Mouse (Mus musculus): ENCODE data around the gene N4bp2l2.

N4bp2l2 gene

DNA sequence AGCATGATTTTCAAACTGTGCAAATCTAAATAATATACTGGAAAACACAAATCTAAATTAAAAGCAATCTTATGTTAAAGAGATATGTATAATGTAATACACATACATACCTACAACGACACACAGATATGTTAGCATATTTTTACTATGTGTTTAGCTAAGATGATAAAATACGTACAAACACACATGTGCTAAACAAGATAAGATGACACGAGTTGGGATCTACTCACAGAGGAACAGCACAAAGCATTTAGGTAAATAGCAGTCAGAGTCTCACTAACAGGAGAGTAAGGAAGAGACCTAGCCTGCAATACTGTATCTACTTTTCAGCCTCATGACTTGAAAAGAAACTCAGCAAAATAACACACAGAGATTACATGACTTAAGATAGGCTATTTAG lies 24.5 kb downstream of the N4bp2l2 start:
- no peak for DNase-seq

DNA sequence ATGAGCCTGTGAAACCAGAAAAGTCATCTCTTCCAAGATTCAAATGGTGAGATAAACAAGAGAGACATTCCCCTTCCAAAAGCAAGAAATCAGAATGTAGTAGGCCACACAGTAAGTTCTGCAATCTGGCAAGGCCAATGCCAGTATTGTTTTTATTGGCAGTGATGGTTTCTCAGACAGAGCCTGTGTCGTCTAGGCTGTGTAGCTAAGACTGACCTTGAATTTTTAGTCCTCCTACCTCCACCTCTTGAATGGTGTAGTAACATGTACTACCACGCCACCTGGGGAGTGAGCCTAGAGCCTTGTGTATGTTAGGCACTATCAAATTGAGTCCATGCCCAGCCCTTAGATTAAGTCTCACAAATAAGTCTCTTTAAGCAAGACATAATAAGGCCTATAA lies 36.3 kb downstream of the N4bp2l2 start:
- DNase-seq: no peak

DNA sequence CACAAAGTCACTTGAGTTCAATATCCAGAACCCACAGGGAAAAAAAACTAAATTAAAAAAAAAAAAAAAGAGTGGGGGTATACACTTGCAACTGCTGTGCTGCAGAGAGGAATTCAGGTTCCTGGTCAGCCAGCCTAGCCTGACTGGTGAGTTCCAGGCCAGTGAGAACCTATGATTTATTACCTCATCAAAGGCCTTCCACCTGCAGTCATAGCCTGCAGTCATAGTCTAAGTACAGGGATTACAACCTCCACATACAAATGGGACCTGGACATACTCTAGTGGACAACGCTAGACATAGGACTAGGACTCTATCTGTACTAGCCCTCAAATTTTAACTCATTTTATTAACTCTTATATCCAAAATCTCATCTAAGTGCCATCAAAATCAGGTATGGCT lies 36.7 kb downstream of the N4bp2l2 start:
- no peak for DNase-seq

DNA sequence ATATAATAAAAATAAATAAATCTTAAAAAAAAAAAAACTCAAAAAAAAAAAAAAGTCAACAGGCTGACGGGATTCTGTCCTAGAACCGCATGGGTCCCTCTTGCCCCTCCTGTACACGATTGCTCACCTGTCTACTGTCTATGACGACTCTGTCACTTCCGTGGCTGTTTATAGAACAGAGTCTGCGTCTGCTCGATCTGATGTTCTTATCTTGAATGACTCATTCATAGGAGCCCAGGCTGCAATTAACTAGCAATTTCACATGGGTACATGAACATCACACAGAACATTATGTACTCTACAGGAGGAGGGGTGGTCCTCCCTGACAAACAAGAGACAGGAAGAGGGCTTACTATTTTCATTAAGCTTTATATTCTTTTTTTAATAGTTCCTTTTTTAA lies 40.5 kb downstream of the N4bp2l2 start:
- DNase-seq: no peak

DNA sequence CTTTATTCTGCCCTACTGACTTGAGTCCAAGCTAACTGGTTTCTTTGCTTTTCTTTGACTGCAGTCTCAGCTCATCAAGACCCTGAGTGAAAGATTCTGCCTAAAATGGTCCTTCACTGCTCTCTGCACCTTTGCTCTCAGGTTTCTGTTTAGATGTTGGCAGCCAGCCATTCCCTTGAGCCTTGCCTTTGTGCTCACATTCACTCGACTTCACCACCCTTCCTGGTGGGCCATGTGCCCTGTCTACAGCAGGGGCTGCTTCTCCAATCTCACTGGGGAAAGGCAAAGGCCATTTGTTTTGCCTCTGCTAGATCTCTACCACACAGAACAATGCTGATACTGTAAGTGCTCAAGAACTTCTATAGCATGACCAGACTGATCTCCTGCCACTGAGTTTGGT lies 43.2 kb downstream of the N4bp2l2 start:
- no peak for DNase-seq

DNA sequence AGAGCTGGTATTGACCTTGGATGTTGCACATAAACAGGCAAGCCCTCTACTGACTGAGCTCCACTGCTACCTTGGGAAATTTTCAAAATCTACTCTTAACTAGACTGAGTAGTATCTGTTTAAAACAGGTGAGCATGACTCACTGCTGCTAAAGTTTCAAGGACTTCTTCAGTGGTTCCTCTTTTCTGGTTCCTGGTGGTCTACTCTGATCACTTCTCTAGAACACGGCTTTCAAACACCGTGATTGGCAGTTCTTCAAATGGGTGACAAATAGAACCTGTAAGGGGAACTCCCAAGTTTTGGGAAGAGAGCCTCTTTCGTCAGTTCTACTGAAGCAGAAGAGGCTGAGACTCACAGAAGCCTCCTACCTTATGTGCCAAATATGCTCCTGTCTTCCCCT lies 44.4 kb downstream of the N4bp2l2 start:
- DNase-seq: no peak

DNA sequence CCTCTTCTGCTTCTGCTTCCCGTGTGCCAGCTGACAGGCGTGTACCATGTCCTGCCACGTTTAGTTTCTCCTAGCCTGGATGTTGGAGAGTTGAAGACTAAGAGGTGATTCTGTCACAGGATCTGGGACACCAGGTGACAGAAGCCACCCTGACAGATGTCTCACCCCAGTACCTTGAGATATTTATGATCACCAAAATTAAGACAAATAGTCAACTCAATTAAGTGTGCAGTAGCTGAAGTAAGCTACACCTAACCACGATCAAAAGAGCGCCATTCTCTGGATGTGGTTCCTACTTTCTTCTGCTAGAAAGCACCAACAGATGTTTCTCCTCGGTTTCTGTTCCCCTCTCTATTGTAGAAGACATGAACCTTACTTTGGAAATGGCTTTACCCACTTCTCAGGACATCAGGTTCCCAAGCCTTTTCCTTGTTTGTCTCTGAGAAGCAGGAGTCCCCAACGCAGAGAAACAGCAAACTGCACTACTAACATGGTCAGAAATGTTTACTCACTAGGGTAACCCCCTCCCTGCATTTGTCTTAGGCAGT lies 45.3 kb downstream of the N4bp2l2 start:
- DNase-seq: no peak

DNA sequence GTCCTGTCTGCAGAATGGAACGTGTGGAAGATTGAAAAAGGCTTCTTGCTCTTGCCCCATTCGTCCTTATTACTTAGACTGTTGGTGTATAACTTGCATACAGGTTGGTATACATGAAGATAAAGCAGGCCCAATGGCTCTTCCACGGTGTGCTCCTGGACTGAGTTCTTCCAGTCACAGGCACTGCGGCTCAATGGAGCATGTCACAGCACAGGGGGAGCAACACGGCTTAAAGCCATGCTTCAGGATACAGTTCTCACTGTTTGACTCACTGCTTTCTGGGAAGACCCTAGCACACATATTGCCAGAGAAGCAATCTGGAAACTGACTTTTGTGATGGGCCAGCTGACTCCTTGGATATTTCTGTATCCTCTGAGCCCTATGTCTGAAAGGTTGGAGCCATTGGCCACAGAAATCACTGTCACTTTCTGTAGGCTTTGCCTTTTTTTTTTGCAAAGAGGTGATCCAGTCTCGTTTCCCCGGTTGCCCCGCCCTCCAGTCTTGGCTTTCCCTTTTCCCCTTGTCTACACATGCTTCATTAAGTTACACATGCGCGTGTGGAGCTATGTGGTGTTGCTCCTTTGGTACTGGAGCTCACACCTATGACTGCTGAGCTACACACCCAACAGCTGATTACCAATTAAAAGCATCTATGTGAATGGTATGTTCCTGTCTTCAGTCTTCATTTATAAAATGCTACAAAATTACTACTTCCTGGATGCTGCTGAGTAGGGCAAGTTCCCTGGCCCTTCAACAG lies 47.2 kb downstream of the N4bp2l2 start:
- DNase-seq: no peak

DNA sequence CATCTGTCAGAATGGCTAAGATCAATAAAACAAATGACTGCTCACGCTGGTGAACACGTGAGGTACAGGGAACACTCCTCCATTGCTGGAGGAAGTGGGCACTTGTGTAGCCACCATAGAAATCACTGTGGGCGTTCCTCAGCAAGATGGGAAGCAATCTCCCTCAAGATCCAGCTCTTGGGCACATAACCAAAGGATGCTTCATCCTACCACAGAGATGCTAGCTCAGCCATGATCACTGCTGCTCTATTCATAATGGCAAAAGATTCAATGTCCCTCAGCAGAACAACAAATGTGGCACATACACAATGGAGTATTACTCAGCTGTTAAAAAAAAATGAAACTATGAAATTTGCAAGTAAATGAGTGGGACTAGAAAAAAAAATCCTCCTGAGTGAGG lies 49.3 kb downstream of the N4bp2l2 start:
- DNase-seq: no peak

DNA sequence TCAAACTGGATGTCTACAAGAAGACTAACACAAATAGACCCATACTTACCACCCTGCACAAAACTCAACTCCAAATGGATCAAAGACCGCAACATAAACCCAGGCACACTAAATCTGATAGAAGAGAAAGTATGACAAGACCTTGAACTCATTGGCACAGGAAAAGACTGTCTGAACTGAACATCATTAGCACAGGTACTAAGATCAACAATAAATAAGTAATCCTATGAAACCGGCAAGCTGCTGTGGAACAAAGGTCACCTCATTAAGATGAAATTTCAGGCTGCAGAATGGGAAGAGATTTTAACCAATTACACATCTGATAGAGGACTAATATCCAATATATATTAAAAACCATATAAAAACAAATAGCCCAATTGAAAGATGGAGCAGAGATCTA lies 49.8 kb downstream of the N4bp2l2 start:
- DNase-seq: no peak

DNA sequence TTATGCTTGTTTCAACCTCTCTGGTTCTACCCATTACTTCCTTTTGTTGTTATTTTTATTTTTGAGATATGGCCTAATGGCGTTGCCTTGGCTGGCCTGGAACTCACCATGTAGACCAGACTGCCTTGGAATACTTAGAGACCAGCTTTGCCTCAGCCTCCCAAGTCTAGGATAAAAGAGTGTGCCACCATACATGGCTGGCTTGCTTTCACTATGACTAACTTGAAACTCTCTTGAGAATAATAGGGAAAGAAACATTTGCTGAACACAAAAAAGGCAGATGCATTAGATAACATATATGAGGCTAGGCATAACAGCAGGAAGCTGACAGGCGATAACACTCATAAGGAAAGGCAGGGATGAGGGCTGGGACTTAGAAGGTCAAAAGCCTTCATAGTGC lies 51.9 kb downstream of the N4bp2l2 start:
- no peak for DNase-seq

DNA sequence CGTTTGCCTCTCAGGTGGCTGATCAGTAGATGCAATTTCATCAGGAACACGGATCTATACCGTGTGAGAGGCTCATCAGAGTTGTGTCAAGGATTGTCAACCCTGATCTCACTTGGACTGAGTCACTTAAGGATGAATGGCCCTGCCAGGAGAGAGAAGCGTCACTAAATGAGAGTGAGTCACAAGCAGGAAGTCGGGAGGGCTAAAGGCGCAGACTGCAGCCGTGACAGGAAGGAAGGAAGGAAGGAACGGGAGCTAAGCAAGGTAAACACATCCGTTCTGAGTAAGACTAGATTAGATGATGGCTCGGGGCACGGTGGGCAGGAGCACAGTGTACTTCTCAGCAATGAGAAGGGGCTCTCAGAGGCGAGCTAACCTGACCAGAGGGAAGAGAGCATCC lies 54.3 kb downstream of the N4bp2l2 start:
- DNase-seq: peak; percentile 30 to 37

DNA sequence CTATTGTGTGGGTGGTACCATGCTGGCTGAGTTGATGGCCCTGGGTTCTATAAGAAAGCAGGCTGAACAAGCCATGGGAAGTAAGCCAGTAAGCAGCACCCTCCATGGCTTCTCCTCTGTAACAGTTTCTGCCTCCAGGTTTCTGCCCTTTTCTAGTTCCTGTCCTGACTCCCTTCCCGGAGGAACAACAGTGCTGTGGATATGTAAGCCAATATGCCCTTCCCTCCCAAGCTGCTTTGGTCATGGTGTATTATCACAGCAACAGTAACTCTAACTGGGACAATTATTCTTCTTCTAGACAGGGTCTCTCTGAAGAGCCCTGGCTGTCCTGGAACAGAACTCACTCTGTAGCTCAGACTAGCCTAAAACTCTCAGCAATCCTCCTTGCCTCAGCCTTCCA lies 54.8 kb downstream of the N4bp2l2 start:
- no peak for DNase-seq

DNA sequence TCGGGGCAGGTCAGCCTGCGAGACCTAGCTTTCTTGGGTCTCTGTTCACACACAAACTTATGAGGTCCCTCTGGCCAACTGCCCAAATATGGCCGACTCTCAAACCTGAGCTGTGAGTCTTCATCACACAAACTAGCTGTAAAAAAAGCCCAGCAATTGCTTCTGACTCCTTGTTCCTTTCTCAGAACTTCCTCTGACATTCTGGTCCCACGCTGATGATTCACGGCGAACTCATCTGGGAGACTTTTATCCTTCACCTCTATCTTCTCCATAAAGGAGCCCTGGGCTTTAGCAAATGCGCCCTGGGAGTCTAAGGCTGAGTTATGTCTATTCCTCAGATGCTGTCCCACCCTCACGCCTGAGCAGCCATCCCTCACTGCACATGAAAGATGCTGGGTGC lies 58.4 kb downstream of the N4bp2l2 start:
- no peak for DNase-seq

DNA sequence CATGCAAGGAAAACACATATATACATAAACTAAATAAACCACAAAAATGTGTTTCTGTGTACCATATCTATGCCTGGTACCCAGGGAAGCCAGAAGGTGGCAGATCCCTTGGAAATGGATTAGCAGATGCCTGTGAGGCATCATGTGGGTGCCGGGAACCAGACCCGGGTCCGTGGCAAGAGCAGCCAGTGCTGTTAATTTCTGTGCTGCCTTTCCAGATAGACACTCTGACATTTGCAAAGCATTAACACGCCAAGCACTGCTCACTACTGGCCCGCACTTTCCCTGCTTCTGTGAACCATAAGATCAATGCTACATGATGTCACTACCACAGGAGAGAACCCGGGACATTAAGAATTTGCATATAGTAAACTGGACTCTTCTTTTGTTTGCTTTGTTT lies 59.9 kb downstream of the N4bp2l2 start:
- DNase-seq: no peak

DNA sequence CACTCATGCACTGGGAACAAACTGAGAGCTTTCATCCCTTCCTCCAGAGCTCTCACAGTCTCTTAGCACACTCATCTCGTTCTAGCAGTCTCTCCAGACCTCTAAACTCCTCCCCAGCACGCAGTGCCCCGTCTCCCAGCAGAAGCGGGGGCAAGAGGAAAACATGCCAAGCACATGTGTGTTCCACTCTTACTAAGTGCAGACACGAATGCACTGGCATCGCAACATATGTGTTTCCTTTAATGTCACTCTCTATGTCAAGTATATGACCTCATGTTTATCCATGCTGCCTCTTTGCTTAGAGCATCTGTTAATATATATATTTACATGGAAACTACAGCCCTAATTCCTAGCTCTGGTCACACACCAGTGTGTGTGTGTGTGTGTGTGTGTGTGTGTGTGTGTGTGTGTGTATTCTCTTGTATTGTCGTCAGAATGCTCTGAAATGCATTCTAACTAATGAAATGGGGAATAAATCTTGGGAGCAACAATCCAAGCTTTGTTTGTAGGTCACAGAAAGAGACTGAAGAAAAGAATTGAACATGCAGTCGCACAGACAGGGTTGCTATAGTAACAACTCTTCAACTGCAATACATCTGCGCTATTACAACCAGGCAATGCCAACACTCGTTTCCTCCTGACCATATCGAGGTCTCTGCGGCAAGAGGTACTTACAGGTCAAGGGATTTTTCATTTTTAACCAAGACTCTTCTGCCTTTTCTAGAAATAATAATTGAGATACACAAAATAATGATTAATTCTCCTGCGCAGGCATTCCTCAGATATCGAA lies 64.3 kb downstream of the N4bp2l2 start:
- DNase-seq: no peak

DNA sequence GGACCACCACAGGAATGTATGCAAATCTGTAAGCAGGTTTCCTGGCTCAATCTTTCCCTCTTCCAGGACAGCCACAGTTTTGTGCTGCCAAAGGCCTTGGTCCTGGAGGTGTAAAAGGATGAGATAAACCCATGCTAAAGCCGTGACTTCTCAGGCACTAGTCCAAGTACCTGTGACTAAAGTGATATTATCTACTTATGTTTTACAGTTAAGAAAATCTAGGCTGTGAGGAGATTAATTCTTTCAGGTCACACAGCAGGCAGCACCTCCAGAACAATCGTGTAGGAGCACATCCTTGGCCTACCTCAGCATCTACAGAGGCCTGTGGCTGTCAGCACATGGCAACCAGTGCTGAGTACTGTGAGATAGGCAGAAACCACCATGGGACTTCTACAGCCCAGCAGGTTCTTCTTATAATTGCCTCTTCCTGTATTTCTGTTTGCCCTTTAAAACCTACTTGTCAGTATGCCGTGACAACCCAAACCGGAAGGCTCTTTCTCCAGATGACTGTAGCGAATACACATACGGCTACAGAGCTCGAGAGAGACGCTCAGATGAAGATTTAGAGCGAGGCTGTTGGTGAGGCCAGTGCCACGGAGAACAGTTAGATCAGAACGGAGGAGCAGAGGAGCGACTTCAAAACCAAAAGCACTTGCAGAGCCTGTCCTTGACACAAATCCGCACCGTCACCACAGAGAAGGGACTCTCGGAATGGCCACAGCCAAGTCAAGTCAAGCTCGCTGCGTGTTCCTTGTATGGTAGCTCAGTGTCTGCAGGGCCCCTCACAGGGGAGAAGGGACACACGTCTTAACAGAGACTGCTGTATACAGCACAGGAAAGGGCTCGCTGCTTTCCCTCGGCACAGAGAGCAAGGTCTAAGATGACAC lies 65.2 kb downstream of the N4bp2l2 start:
- peak; percentile 28 to 59 for DNase-seq

DNA sequence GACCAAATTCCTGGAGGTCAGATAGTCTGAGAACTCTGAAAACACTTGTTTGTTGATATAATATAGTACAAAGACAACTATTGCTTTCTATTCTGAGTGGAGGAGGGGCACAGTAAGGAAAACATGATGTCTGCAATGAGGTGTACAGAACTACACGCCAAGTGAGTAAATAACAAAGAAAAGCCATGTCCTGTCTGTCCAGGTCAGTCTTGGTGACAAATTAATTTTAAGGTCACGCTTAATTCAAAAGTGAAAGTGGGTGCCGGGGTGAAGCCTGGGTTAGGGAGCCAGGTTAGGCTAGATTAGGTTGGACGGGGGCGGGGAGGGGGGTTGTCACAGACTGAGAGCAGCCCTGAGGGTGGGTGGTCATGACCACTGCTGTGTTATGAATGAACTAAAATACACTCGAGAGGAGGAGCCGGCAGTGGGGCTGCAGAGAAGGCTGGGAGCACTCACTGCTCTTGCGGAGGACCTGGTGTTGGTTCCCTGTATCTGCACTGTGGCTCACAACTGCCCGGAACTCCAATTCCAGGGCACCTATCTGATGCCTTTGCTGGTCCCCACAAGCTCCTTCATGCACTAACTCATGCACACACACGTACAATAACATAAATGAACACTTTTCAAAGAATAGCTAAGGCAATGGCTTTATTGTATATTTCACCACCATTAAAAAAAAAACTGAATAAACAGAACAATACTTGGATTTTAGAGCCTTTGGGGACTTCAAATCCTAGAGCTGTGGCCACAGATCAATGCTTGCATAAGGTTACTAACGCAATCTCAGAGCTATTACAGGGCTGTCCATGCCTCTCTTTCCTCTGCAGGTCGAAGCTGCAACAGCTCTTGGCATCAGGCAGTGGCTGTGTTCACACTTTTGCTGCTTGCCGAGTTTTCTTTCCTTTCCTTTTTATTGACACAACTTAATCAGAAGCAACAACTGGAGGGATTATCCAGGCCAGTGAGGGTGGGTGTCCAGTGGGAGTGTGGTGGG lies 66.4 kb downstream of the N4bp2l2 start:
- no peak for DNase-seq

DNA sequence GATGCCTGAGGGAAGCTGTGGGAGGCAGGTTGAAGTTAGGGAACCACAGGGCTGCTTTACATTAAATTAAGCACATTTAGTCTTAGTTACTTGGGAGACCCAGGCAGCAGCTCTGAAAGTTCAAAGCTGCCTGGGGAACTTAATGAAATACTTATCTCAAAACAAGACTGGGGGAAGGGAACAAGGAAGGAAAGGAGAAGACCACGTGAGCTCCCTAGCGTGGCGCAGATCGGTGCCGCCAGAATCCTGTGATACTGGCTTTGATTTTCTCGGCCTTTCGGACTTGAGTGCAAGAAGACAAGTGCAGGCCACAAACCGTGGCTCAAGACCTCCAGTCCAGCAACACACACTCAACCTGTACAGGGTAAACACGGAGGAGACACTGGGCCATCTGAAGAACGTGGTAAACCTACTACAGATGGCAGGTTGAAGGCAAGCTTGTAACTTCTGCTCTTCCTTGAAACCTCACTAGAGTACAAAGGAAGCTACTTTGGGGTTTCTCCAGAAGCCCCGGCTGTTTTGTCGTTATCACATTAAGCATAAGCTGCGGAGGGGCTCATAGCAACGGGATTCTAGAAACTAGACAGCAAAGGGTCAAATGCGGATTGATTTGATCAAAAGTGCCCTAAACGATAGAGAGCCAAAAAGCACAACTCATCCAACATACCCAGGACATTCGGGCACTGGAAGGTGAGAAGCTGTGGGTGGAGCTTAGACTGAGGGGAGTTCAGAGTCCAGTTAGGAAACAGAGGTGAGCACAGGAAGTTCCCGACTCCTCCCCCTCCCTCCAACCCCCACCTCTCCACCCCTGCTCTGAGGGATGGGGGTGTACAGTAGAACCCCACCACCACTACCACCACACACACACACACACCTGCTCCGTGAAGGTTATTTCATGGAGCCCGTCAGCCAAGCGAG lies 67.5 kb downstream of the N4bp2l2 start:
- DNase-seq: no peak

DNA sequence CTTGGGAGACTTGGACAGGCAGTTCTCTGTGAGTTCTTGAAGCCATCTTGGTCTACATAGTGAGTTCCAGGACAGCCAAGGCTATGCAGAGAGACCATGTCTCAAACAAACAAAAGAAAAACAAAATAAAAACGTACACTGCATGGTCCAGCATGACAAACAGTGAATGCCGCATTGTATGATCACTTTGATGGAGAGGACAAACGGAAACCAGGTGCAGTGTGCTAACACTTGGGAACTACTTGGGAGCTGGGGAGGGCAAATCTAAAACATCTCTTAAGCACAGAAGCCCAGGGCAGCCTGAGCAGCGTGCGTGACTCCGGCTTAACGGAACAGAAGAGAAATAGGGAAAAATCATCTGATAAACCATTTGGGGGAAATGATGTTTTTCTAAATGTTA lies 68.9 kb downstream of the N4bp2l2 start, which contains the start of gene N4bp2l1:
Gene N4bp2l1, minus strand, starts transcription at position 101 of the 400 bp plus-strand sequence.
- no peak for DNase-seq

Measured in spleen, adult 18-20 months (tissue).